Mouse (Mus musculus) adrenal gland, adult (tissue): ENCODE measurements around the gene Hist1h3f.
A peak's percentile ranks its signal among the peaks of the same experiment; 100 is the strongest.
"Not testable (repeated sequence)": the region's sequence is repeated elsewhere in the genome, so short reads cannot be mapped to it uniquely, and the experiment has no call there.

Experiments used
- DNase-seq, 2 experiments: peaks; one replicate each; pipeline ENCODE4 v3.0.0; 2022 to 2023; ENCODE audit warnings: low spot score in 1 of 2; ENCODE audit not compliant: inconsistent age in 2 of 2

The Hist1h3f gene

GRCm38 (mm10) chr13:23581408-23582218, 37.8 kb downstream of the Hist1h3f start, which contains the start of gene Hist1h4d:
Gene Hist1h4d (plus strand): TSS chr13:23581598.
- DNase-seq, result peak; percentile 96 to 100

GRCm38 (mm10) chr13:23582219-23583056, 38.6 kb downstream of the Hist1h3f start:
- peak in 1 of 2 experiments; percentile 47 for DNase-seq

- DNase-seq, result peak in 1 of 2 experiments; percentile 47
Observed at GRCm38 (mm10) chr13:23583387-23584068, 39.7 kb downstream of the Hist1h3f start.

GRCm38 (mm10) chr13:23584331-23584730, 40.5 kb downstream of the Hist1h3f start:
- DNase-seq, result peak in 1 of 2 experiments; percentile 71

GRCm38 (mm10) chr13:23585029-23585441, 41.2 kb downstream of the Hist1h3f start:
- DNase-seq, result peak; percentile 72 to 93

- DNase-seq, result peak; percentile 80 to 96
Observed at GRCm38 (mm10) chr13:23585442-23586098, 41.7 kb downstream of the Hist1h3f start.

GRCm38 (mm10) chr13:23586099-23586939, 42.5 kb downstream of the Hist1h3f start:
- peak in 1 of 2 experiments; percentile 81 for DNase-seq

- no peak for DNase-seq
Observed at GRCm38 (mm10) chr13:23586940-23587225, 43.0 kb downstream of the Hist1h3f start.

- DNase-seq, result no peak
Observed at GRCm38 (mm10) chr13:23591206-23591605, 47.4 kb downstream of the Hist1h3f start.

- not testable (repeated sequence) for DNase-seq
Observed at GRCm38 (mm10) chr13:23591886-23592285, 48.0 kb downstream of the Hist1h3f start.

- DNase-seq, result no peak
Observed at GRCm38 (mm10) chr13:23592614-23593013, 48.8 kb downstream of the Hist1h3f start.

GRCm38 (mm10) chr13:23593051-23593770, 49.4 kb downstream of the Hist1h3f start:
- no peak for DNase-seq
